Mouse (Mus musculus) neural tube, embryonic 11.5 days (tissue): ENCODE results near the gene Irf6. TPM values are rescaled to one million over a fixed set of nuclear protein-coding genes. Genes with fewer than 3 reads are reported as not detected.

Experiments used
- ATAC-seq: fragments of 200-750 bp; cut with Nextera tagmentation; 2 replicates; pipeline ENCODE4 v1.8.0; 2017; ENCODE audit warnings: moderate number of reproducible peaks, mild to moderate bottlenecking, moderate TSS enrichment, moderate library complexity; ENCODE audit not compliant: insufficient read depth, low FRiP score, low TSS enrichment
- DNase-seq: peaks from one replicate; pipeline ENCODE4 v3.0.0-alpha.2; 2015; ENCODE audit warnings: low spot score
- H3K27ac ChIP-seq: fragments of 300-500 bp; sonication (generic); 2 replicates; pipeline ENCODE4 v1.5.1; 2014; ENCODE audit warnings: low read depth, mild to moderate bottlenecking, low read length
- H3K27me3 ChIP-seq: fragments of 300-500 bp; sonication (generic); 2 replicates; pipeline ENCODE4 v1.6.1; 2014; ENCODE audit warnings: mild to moderate bottlenecking, low read length, mixed read lengths; ENCODE audit not compliant: control insufficient read depth, insufficient read depth
- H3K36me3 ChIP-seq: fragments of 300-500 bp; sonication (generic); 2 replicates; pipeline ENCODE4 v1.6.1; 2014; ENCODE audit warnings: mild to moderate bottlenecking, low read length, moderate library complexity, mixed read lengths; ENCODE audit not compliant: control insufficient read depth, insufficient read depth
- H3K4me1 ChIP-seq: fragments of 300-500 bp; sonication (generic); 2 replicates; pipeline ENCODE4 v1.6.1; 2014; ENCODE audit warnings: low read length, mixed read lengths; ENCODE audit not compliant: control insufficient read depth, insufficient read depth
- H3K4me2 ChIP-seq: fragments of 300-500 bp; sonication (generic); 2 replicates; pipeline ENCODE4 v1.6.1; 2014; ENCODE audit warnings: low read depth, mild to moderate bottlenecking, moderate library complexity
- H3K4me3 ChIP-seq: fragments of 300-500 bp; sonication (generic); 2 replicates; pipeline ENCODE4 v1.5.1; 2014; ENCODE audit warnings: low read depth, low read length
- H3K9ac ChIP-seq: fragments of 300-500 bp; sonication (generic); 2 replicates; pipeline ENCODE4 v1.6.1; 2014; ENCODE audit warnings: mild to moderate bottlenecking, low read length
- H3K9me3 ChIP-seq: fragments of 300-500 bp; sonication (generic); 2 replicates; pipeline ENCODE4 v1.6.1; 2016; ENCODE audit warnings: low read length; ENCODE audit not compliant: control insufficient read depth
- WGBS: fragments of 180-500 bp; shearing (Covaris S2); extraction: QIAGEN DNeasy Blood & Tissue Kit; methylation state at CpG from one replicate; pipeline ENCODE4 v1.1.7; 2014; 5-methylcytosine and 5-hydroxymethylcytosine counted together
- polyA plus RNA-seq: library from polyadenylated mRNA; unstranded; fragments of >200 nt; fragmentation: Nextera tagmentation; extraction: Ambion mirVana; gene quantifications from 2 replicates; pipeline ENCODE4 v1.2.1, GENCODE M21; 2014

Irf6 gene
- polyA plus RNA-seq, 1 experiment from 2014 or later = 5.5 TPM

DNA sequence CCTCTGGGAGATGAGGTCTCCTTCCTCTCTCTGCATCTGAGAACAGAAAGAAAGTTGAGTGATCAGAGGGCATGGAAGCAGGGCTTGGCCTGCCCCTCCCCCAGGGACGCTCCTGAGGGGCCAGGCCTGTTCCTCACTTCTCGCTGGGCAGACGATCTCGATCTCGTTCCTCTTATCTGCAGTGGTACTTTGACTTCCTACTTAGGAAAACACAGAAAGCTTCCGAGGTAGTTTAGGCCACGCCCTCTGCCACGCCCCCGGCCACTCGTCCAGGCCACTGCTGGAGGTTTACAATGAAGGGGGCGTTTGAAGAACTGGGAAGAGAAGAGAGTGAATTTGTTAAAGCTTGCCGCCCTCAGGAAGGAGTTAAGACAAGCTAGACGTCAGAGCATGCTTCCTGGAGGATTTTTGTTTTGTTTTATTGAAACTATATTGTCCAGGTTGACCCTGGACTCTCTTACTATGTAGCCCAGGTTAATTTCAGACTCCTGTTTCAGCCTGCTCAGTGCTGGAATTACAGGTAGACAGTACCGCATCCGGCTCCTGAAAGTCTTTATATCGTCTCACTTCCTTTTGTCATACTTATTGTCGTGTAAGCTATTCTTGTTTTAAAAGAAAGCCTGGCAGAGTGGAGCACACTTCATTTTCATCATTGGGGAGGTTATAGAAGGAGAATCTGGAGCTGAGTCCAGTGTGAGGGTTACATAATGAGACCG, 7.6 kb downstream of the Irf6 start:
- Histone ChIP-seq H3K27ac (no peak overlapping the region), H3K9ac (peak overlapping the region; percentile 26), H3K4me2 (peak overlapping the region; percentile 53), H3K4me3 (no peak overlapping the region), H3K9me3 (no peaks in the 10 kb centered on the region), H3K27me3 (no peaks in the 10 kb centered on the region), H3K36me3 (no peaks in the 10 kb centered on the region), H3K4me1 (no peaks in the 10 kb centered on the region; the same call in 1 of the 2 replicates)
- ATAC-seq (no peak), DNase-seq (peak; percentile 57)
- WGBS = 16% methylated on average over 18 of the region's 18 CpGs

DNA sequence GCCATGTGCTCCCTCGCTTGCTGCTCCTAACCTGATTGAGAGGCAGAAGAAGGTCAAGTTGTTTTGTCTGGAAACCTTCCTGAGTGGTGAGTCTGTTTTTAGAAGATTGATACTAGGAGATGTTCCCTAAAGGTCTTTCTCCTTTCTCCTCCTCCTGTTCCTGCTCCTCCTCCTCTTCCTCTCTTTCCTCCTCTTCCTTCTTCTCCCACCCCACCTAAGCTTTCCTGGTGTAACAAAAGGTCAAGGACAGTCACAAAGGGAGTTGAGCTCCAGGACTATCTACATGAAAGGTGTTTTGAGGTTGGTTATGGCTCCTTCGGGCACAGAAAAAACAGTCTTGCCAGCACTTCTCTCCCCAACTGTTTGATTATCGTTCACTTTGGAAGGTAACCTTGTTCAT, 14.8 kb downstream of the Irf6 start, which contains the start of gene A130010J15Rik:
Gene A130010J15Rik (plus strand): TSS at position 301 of the 400 bp plus-strand sequence.
- H3K27ac ChIP-seq = no peak within 1 kb of the TSS
- DNase-seq (no peak), ATAC-seq (no peak)
- 88% methylated on average over 3 of the region's 3 CpGs for WGBS
- 0 out of 2 replicates have a peak, but pooled peaks cover 5% of the 10 kb centered on the region for H3K4me1 ChIP-seq
- no peak within 1 kb of the TSS for H3K9ac ChIP-seq
- H3K4me3 ChIP-seq = no peak within 1 kb of the TSS
- no peaks in the 10 kb centered on the region for H3K9me3 ChIP-seq
- H3K4me2 ChIP-seq = no peak within 1 kb of the TSS
- H3K27me3 ChIP-seq = no peaks in the 10 kb centered on the region
- no peaks in the 10 kb centered on the region for H3K36me3 ChIP-seq

DNA sequence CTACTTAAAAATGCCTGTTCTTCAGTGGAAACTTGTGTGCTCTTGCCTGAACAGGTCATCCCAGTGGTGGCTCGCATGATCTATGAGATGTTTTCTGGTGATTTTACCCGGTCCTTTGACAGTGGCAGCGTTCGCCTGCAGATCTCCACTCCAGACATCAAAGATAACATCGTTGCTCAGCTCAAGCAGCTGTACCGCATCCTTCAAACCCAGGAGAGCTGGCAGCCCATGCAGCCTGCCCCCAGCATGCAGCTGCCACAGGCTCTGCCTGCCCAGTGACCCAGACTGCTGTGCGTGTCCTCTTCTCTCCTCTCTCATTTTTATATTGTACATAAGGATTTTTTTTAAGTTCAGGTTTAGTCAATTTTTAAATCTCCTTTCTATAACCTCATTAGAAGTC, 16.3 kb downstream of the Irf6 start:
- H3K9me3 ChIP-seq = no peaks in the 10 kb centered on the region
- no peak overlapping the region for H3K4me3 ChIP-seq
- H3K4me1 ChIP-seq = 0 out of 2 replicates have a peak, but pooled peaks cover 8% of the 10 kb centered on the region
- WGBS = 79% methylated on average over 7 of the region's 7 CpGs
- no peak overlapping the region for H3K9ac ChIP-seq
- H3K36me3 ChIP-seq = no peaks in the 10 kb centered on the region
- H3K27ac ChIP-seq = no peak overlapping the region
- DNase-seq (no peak), ATAC-seq (no peak)
- H3K27me3 ChIP-seq = no peaks in the 10 kb centered on the region
- H3K4me2 ChIP-seq = no peak overlapping the region

DNA sequence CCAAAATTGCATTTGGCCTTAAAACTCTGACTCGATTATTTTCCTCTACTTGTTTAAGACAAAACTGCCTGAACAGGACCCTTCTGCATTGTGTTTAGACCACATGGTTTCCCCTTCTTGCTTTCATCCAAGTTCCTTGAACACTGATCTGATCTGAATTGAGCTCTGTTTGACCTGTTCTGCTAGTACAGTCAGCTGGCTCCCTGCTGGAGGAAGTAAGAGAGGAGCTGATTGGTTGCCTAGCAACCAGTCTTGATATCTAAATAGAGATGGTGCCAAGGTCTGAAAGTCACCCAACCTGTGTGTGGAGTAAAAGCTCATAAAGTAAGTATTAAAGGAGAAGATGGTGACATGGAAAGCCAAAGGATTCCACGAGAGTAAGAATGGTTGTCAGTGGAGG, 16.9 kb downstream of the Irf6 start:
- DNase-seq (no peak), ATAC-seq (no peak)
- H3K27ac ChIP-seq = no peak overlapping the region
- 85% methylated on average over 2 of the region's 2 CpGs for WGBS
- no peaks in the 10 kb centered on the region for H3K36me3 ChIP-seq
- 0 out of 2 replicates have a peak, but pooled peaks cover 9% of the 10 kb centered on the region for H3K4me1 ChIP-seq
- no peak overlapping the region for H3K4me2 ChIP-seq
- no peak overlapping the region for H3K9ac ChIP-seq
- no peaks in the 10 kb centered on the region for H3K27me3 ChIP-seq
- H3K4me3 ChIP-seq = no peak overlapping the region
- H3K9me3 ChIP-seq = no peaks in the 10 kb centered on the region

DNA sequence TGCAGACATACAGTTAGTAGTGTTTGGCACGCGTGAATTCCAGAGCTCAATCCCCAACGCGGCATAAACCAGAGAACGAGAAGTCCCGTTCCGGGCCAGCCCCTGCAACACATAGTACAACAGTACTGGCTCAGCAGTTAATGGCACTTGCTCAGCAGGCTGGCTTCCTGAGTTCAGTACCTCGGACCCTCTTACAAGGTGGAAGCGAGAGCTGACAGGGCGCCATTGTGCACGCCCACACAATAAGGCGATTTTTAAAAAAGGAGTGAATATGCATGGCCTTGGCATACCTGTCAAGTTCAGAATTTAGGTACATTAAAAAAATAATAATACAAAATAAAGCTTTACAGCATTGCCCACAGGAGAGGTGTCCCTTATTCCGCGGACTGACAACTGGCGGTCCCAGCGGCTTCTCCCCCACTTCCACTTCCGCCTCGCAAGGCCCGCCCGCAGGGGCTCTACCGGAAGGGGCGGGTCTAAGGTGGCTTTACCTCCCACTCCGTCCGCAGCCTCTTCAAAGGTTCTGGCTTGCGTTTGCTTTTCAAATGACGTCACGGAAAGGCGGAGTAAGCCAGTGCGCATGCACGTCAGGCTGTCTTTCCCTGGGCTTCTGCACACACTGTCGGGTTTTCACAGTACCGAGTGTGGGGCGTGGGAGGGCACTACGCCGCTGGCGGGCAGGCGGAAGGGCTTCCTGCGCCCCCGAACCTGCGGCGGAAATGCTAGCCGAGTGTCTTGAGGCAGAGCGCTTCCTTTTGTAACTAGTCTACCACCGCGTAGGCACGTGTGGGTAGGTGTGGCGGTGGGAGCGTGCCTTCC, 20.3 kb downstream of the Irf6 start:
- Histone ChIP-seq H3K36me3 (no peaks in the 10 kb centered on the region), H3K4me3 (peak overlapping the region; percentile 67), H3K4me1 (0 out of 2 replicates have a peak, but pooled peaks cover 9% of the 10 kb centered on the region), H3K27me3 (no peaks in the 10 kb centered on the region), H3K27ac (0 out of 2 replicates have a peak overlapping the region, but pooled peaks have one; percentile 17), H3K9me3 (no peaks in the 10 kb centered on the region), H3K9ac (peak overlapping the region; percentile 64), H3K4me2 (peak overlapping the region; percentile 70)
- DNase-seq (peak; percentile 98), ATAC-seq (peak; percentile 98)
- 1% methylated on average over 48 of the region's 48 CpGs for WGBS

DNA sequence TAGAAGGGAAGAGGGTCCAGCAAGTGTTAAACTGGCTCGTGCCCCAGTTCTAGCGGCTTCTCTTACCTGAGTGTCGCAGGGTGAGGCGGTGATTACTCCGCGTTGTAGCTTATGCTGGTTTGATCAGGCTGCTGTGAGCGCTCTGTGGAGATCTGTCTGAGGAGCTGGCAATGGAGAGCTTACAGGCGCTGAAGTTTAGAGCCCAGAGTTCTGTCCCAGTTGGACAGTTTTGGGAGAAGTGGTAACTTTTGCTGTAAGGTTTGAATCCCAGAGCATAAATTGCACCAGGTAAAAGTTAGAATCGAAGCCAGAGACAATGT, 20.9 kb downstream of the Irf6 start:
- no peaks in the 10 kb centered on the region for H3K27me3 ChIP-seq

DNA sequence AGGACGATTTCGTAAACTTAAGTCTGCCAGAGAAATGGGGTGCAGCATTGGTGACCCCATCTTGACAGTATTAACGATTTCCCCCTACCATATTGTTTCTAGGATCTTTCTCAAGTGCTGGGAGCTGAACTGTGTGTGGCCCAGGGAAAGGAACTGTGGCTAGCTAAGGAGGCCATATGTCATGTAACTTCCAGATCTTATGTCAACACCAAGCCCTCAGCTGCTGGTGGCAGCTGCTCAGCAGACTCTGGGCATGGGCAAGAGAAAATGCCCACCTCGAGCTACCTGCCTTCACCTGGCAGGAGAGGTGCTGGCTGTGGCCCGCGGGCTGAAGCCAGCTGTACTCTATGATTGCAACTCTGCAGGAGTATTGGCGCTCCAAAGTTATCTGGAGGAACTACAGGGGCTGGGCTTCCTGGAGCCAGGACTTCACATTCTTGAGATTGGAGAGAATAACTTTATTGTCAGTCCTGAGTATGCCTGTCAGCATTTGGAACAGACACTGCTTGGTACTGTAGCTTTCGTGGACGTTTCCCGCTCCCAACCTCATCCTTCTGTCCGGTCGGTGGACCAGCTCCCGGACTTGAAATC, 21.3 kb downstream of the Irf6 start:
- H3K9me3 ChIP-seq = no peaks in the 10 kb centered on the region
- ATAC-seq (no peak), DNase-seq (no peak)
- H3K36me3 ChIP-seq = no peaks in the 10 kb centered on the region
- peak overlapping the region; percentile 55; the same call in 1 of the 2 replicates for H3K9ac ChIP-seq
- H3K27me3 ChIP-seq = no peaks in the 10 kb centered on the region
- H3K4me3 ChIP-seq = peak overlapping the region; percentile 67
- 0 out of 2 replicates have a peak, but pooled peaks cover 9% of the 10 kb centered on the region for H3K4me1 ChIP-seq
- H3K4me2 ChIP-seq = peak overlapping the region; percentile 62
- WGBS = 94% methylated on average over 13 of the region's 13 CpGs
- H3K27ac ChIP-seq = no peak overlapping the region

More for the DNA sequence above, 20.9 kb downstream of the Irf6 start:
- Histone ChIP-seq H3K27ac (0 out of 2 replicates have a peak overlapping the region, but pooled peaks have one; percentile 17), H3K4me2 (peak overlapping the region; percentile 62), H3K9ac (peak overlapping the region; percentile 55), H3K9me3 (no peaks in the 10 kb centered on the region), H3K4me3 (peak overlapping the region; percentile 67), H3K36me3 (no peaks in the 10 kb centered on the region), H3K4me1 (0 out of 2 replicates have a peak, but pooled peaks cover 9% of the 10 kb centered on the region)
- no peak for DNase-seq
- no peak for ATAC-seq
- 24% methylated on average over 9 of the region's 9 CpGs for WGBS

DNA sequence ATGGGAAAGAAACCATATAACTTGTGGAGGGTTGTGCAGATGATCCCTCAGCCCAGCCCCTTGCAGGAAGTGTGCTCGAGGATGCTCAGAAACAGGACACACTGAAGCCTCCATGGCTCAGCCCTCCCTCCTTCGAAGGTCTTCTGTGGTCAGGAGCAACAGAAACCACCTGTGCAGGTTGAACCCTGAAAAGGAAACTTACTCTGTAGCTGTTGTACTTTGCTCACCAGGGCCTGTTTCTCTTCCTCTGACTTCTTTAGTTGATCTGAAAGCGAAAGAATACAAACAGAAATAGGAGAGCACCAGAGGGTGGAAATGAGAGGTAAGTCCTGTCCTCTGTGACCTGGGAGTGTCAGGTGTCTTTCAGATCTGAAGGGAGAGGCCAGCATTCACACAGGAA, 28.2 kb downstream of the Irf6 start:
- no peak for ATAC-seq
- WGBS = 89% methylated on average over 3 of the region's 3 CpGs

More for the DNA sequence above, 28.2 kb downstream of the Irf6 start:
- Histone ChIP-seq H3K4me3 (no peak overlapping the region), H3K36me3 (no peaks in the 10 kb centered on the region), H3K9ac (no peak overlapping the region), H3K4me2 (no peak overlapping the region), H3K27ac (no peak overlapping the region), H3K4me1 (no peaks in the 10 kb centered on the region), H3K27me3 (no peaks in the 10 kb centered on the region), H3K9me3 (no peaks in the 10 kb centered on the region)
- DNase-seq = no peak
